Mouse (Mus musculus): ENCODE data around the gene Kifap3. TPM values are rescaled to one million over a fixed set of nuclear protein-coding genes. Genes with fewer than 3 reads are reported as not detected.
"Not testable (repeated sequence)": the region's sequence is repeated elsewhere in the genome, so short reads cannot be mapped to it uniquely, and the experiment has no call there.

Gene Kifap3
- polyA plus RNA-seq, 1 experiment from 2014 or later, result 18.0 TPM

GRCm38 (mm10) chr1:163829482-163829881, 50.1 kb downstream of the Kifap3 start:
- no peaks in the 10 kb centered on the region for H3K27me3 ChIP-seq (ENCODE audit: control insufficient read depth, insufficient read depth, low read length)
- H3K9ac ChIP-seq (ENCODE audit: low read length), result no peak overlapping the region
- no peak overlapping the region for H3K27ac ChIP-seq (ENCODE audit: low read length)
- H3K4me2 ChIP-seq (ENCODE audit: low read depth, low read length), result no peak overlapping the region
- no peak overlapping the region for H3K4me3 ChIP-seq (ENCODE audit: low read length)
- no peak for ATAC-seq (replicated peaks; ENCODE audit: extremely low read depth, insufficient read depth, low FRiP score)
- H3K36me3 ChIP-seq (ENCODE audit: control insufficient read depth, insufficient read depth), result no peaks in the 10 kb centered on the region
- no peaks in the 10 kb centered on the region for H3K4me1 ChIP-seq (ENCODE audit: control insufficient read depth, insufficient read depth, low read length)
- no peaks in the 10 kb centered on the region for H3K9me3 ChIP-seq (replicated peaks; ENCODE audit: control insufficient read depth, low read length)

- Histone ChIP-seq H3K27ac (ENCODE audit: low read length) (no peak overlapping the region), H3K4me2 (ENCODE audit: low read depth, low read length) (no peak overlapping the region), H3K4me1 (ENCODE audit: control insufficient read depth, insufficient read depth, low read length) (no peaks in the 10 kb centered on the region), H3K36me3 (ENCODE audit: control insufficient read depth, insufficient read depth) (no peaks in the 10 kb centered on the region), H3K27me3 (ENCODE audit: control insufficient read depth, insufficient read depth, low read length) (no peaks in the 10 kb centered on the region), H3K9ac (ENCODE audit: low read length) (no peak overlapping the region), H3K9me3 (replicated peaks; ENCODE audit: control insufficient read depth, low read length) (no peaks in the 10 kb centered on the region), H3K4me3 (ENCODE audit: low read length) (no peak overlapping the region)
- WGBS, result 33% methylated on average over 1 of the region's 1 CpGs
- no peak for ATAC-seq (replicated peaks; ENCODE audit: extremely low read depth, insufficient read depth, low FRiP score)
Observed at GRCm38 (mm10) chr1:163834066-163834465, 54.7 kb downstream of the Kifap3 start.

GRCm38 (mm10) chr1:163835062-163835461, 55.7 kb downstream of the Kifap3 start:
- Histone ChIP-seq H3K4me1 (ENCODE audit: control insufficient read depth, insufficient read depth, low read length) (no peaks in the 10 kb centered on the region), H3K27ac (ENCODE audit: low read length) (no peak overlapping the region), H3K9ac (ENCODE audit: low read length) (no peak overlapping the region), H3K4me2 (ENCODE audit: low read depth, low read length) (no peak overlapping the region), H3K36me3 (ENCODE audit: control insufficient read depth, insufficient read depth) (no peaks in the 10 kb centered on the region), H3K27me3 (ENCODE audit: control insufficient read depth, insufficient read depth, low read length) (no peaks in the 10 kb centered on the region), H3K9me3 (replicated peaks; ENCODE audit: control insufficient read depth, low read length) (no peaks in the 10 kb centered on the region), H3K4me3 (ENCODE audit: low read length) (no peak overlapping the region)
- 73% methylated on average over 2 of the region's 2 CpGs for WGBS
- no peak for ATAC-seq (replicated peaks; ENCODE audit: extremely low read depth, insufficient read depth, low FRiP score)

- not testable (repeated sequence) for H3K27me3 ChIP-seq (ENCODE audit: control insufficient read depth, insufficient read depth, low read length); H3K36me3 ChIP-seq (ENCODE audit: control insufficient read depth, insufficient read depth); H3K4me1 ChIP-seq (ENCODE audit: control insufficient read depth, insufficient read depth, low read length); H3K9me3 ChIP-seq (replicated peaks; ENCODE audit: control insufficient read depth, low read length); H3K27ac ChIP-seq (ENCODE audit: low read length); ATAC-seq (replicated peaks; ENCODE audit: extremely low read depth, insufficient read depth, low FRiP score); H3K9ac ChIP-seq (ENCODE audit: low read length); H3K4me2 ChIP-seq (ENCODE audit: low read depth, low read length); H3K4me3 ChIP-seq (ENCODE audit: low read length)
- whole genome bisulfite sequencing, result 91% methylated on average over 3 of the region's 3 CpGs
Observed at GRCm38 (mm10) chr1:163838482-163838881, 59.1 kb downstream of the Kifap3 start.

- WGBS, result 82% methylated on average over 8 of the region's 8 CpGs
- Histone ChIP-seq H3K4me3 (ENCODE audit: low read length) (no peak overlapping the region), H3K4me1 (ENCODE audit: control insufficient read depth, insufficient read depth, low read length) (no peaks in the 10 kb centered on the region), H3K9me3 (replicated peaks; ENCODE audit: control insufficient read depth, low read length) (no peaks in the 10 kb centered on the region), H3K4me2 (ENCODE audit: low read depth, low read length) (no peak overlapping the region), H3K27me3 (ENCODE audit: control insufficient read depth, insufficient read depth, low read length) (no peaks in the 10 kb centered on the region), H3K27ac (ENCODE audit: low read length) (no peak overlapping the region), H3K36me3 (ENCODE audit: control insufficient read depth, insufficient read depth) (no peaks in the 10 kb centered on the region), H3K9ac (ENCODE audit: low read length) (no peak overlapping the region)
- ATAC-seq (replicated peaks; ENCODE audit: extremely low read depth, insufficient read depth, low FRiP score), result no peak
Observed at GRCm38 (mm10) chr1:163840555-163840954, 61.2 kb downstream of the Kifap3 start.

GRCm38 (mm10) chr1:163842238-163842637, 62.9 kb downstream of the Kifap3 start:
- Histone ChIP-seq H3K9me3 (replicated peaks; ENCODE audit: control insufficient read depth, low read length) (no peaks in the 10 kb centered on the region), H3K9ac (ENCODE audit: low read length) (no peak overlapping the region), H3K27ac (ENCODE audit: low read length) (no peak overlapping the region), H3K4me2 (ENCODE audit: low read depth, low read length) (no peak overlapping the region), H3K4me1 (ENCODE audit: control insufficient read depth, insufficient read depth, low read length) (no peaks in the 10 kb centered on the region), H3K4me3 (ENCODE audit: low read length) (no peak overlapping the region), H3K36me3 (ENCODE audit: control insufficient read depth, insufficient read depth) (no peaks in the 10 kb centered on the region), H3K27me3 (ENCODE audit: control insufficient read depth, insufficient read depth, low read length) (no peaks in the 10 kb centered on the region)
- no peak for ATAC-seq (replicated peaks; ENCODE audit: extremely low read depth, insufficient read depth, low FRiP score)
- 74% methylated on average over 2 of the region's 2 CpGs for WGBS

- Histone ChIP-seq H3K4me2 (ENCODE audit: low read depth, low read length) (no peak overlapping the region), H3K36me3 (ENCODE audit: control insufficient read depth, insufficient read depth) (no peaks in the 10 kb centered on the region; the same call in 1 of the 2 replicates), H3K27me3 (ENCODE audit: control insufficient read depth, insufficient read depth, low read length) (no peaks in the 10 kb centered on the region), H3K4me3 (ENCODE audit: low read length) (no peak overlapping the region), H3K4me1 (ENCODE audit: control insufficient read depth, insufficient read depth, low read length) (no peaks in the 10 kb centered on the region), H3K9ac (ENCODE audit: low read length) (no peak overlapping the region), H3K9me3 (replicated peaks; ENCODE audit: control insufficient read depth, low read length) (no peaks in the 10 kb centered on the region; the same call in 1 of the 2 replicates), H3K27ac (ENCODE audit: low read length) (no peak overlapping the region)
- ATAC-seq (replicated peaks; ENCODE audit: extremely low read depth, insufficient read depth, low FRiP score), result no peak
Observed at GRCm38 (mm10) chr1:163843899-163844298, 64.5 kb downstream of the Kifap3 start.

- no peak for ATAC-seq (replicated peaks; ENCODE audit: extremely low read depth, insufficient read depth, low FRiP score)
- no peak overlapping the region for H3K27ac ChIP-seq (ENCODE audit: low read length)
Observed at GRCm38 (mm10) chr1:163852884-163853560, 73.6 kb downstream of the Kifap3 start.

GRCm38 (mm10) chr1:163858420-163858819, 79.0 kb downstream of the Kifap3 start:
- no peak overlapping the region for H3K4me2 ChIP-seq (ENCODE audit: low read depth, low read length)
- no peak for ATAC-seq (replicated peaks; ENCODE audit: extremely low read depth, insufficient read depth, low FRiP score)

More at GRCm38 (mm10) chr1:163852884-163853560, 73.6 kb downstream of the Kifap3 start:
- WGBS, result 36% methylated on average over 5 of the region's 5 CpGs
- no peak overlapping the region for H3K9ac ChIP-seq (ENCODE audit: low read length)
- peaks cover 9% of the 10 kb centered on the region; the same call in 1 of the 2 replicates for H3K36me3 ChIP-seq (ENCODE audit: control insufficient read depth, insufficient read depth)
- H3K4me2 ChIP-seq (ENCODE audit: low read depth, low read length), result no peak overlapping the region
- no peak overlapping the region for H3K4me3 ChIP-seq (ENCODE audit: low read length)
- H3K4me1 ChIP-seq (ENCODE audit: control insufficient read depth, insufficient read depth, low read length), result no peaks in the 10 kb centered on the region
- H3K9me3 ChIP-seq (replicated peaks; ENCODE audit: control insufficient read depth, low read length), result no peaks in the 10 kb centered on the region; the same call in 1 of the 2 replicates
- no peaks in the 10 kb centered on the region for H3K27me3 ChIP-seq (ENCODE audit: control insufficient read depth, insufficient read depth, low read length)

More at GRCm38 (mm10) chr1:163858420-163858819, 79.0 kb downstream of the Kifap3 start:
- H3K4me3 ChIP-seq (ENCODE audit: low read length), result no peak overlapping the region
- no peaks in the 10 kb centered on the region for H3K4me1 ChIP-seq (ENCODE audit: control insufficient read depth, insufficient read depth, low read length)
- no peak overlapping the region for H3K27ac ChIP-seq (ENCODE audit: low read length)
- H3K27me3 ChIP-seq (ENCODE audit: control insufficient read depth, insufficient read depth, low read length), result no peaks in the 10 kb centered on the region
- H3K9me3 ChIP-seq (replicated peaks; ENCODE audit: control insufficient read depth, low read length), result no peaks in the 10 kb centered on the region
- 64% methylated on average over 2 of the region's 2 CpGs for WGBS
- peaks cover 15% of the 10 kb centered on the region; the same call in 1 of the 2 replicates for H3K36me3 ChIP-seq (ENCODE audit: control insufficient read depth, insufficient read depth)
- H3K9ac ChIP-seq (ENCODE audit: low read length), result no peak overlapping the region

Data from heart, embryonic 16.5 days (tissue).